Mouse (Mus musculus) MEL (cell line): ENCODE measurements around the gene Ccdc117. TPM values are rescaled to one million over a fixed set of nuclear protein-coding genes. Genes with fewer than 3 reads are reported as not detected.

Source experiments
- DNase-seq: peaks from one replicate; pipeline ENCODE4 v3.0.0; 2011; ENCODE audit warnings: low read depth, low spot score
- H3K27ac ChIP-seq: 2 replicates; pipeline ENCODE4 v1.5.1; 2012; ENCODE audit warnings: low read depth, mild to moderate bottlenecking, control low read depth, low read length, moderate library complexity; ENCODE audit not compliant: control insufficient read depth
- H3K27me3 ChIP-seq, 2 experiments: fragments of 150-350 bp in 1 of 2; sonication (generic) in 1 of 2; 2 replicates each; pipeline ENCODE4 v1.6.1; 2012; ENCODE audit warnings: low read length in 2 of 2, mild to moderate bottlenecking in 2 of 2, improper control_type of control experiment in 1 of 2, moderate library complexity in 1 of 2; ENCODE audit not compliant: insufficient read depth in 2 of 2, control insufficient read depth in 1 of 2
- H3K36me3 ChIP-seq, 2 experiments: 2 replicates each; pipeline ENCODE4 v1.6.1; 2012 to 2014; ENCODE audit warnings: low read length in 2 of 2, improper control_type of control experiment in 1 of 2, inconsistent platforms in 1 of 2, mild to moderate bottlenecking in 1 of 2; ENCODE audit not compliant: insufficient read depth in 2 of 2, control insufficient read depth in 1 of 2
- H3K4me1 ChIP-seq, 2 experiments: fragments of 150-350 bp in 1 of 2; sonication (generic) in 1 of 2; 2 replicates each; pipeline ENCODE4 v1.6.1; 2012; ENCODE audit warnings: low read length in 2 of 2, improper control_type of control experiment in 1 of 2, mild to moderate bottlenecking in 1 of 2; ENCODE audit not compliant: insufficient read depth in 2 of 2, control insufficient read depth in 1 of 2
- H3K4me3 ChIP-seq, 2 experiments: fragments of 150-350 bp in 1 of 2; sonication (generic) in 1 of 2; 2 replicates each; pipeline ENCODE4 v1.5.1; 2012; ENCODE audit warnings: low read depth in 2 of 2, low read length in 2 of 2, mild to moderate bottlenecking in 2 of 2, moderate library complexity in 2 of 2, control low read depth in 1 of 2, improper control_type of control experiment in 1 of 2; ENCODE audit not compliant: control insufficient read depth in 1 of 2, insufficient read depth in 1 of 2
- H3K79me2 ChIP-seq: 2 replicates; pipeline ENCODE4 v1.6.1; 2012; ENCODE audit warnings: mild to moderate bottlenecking, low read length, moderate library complexity; ENCODE audit not compliant: control insufficient read depth, poor library complexity, insufficient read depth
- H3K9ac ChIP-seq: 2 replicates; pipeline ENCODE4 v1.6.1; 2012; ENCODE audit warnings: low read depth, mild to moderate bottlenecking, control low read depth, low read length, moderate library complexity; ENCODE audit not compliant: control insufficient read depth, poor library complexity, severe bottlenecking
- H3K9me3 ChIP-seq: fragments of 150-350 bp; sonication (generic); replicated peaks from 2 replicates; pipeline ENCODE4 v1.6.1; 2012; ENCODE audit warnings: mild to moderate bottlenecking, low read length, improper control_type of control experiment, moderate library complexity; ENCODE audit not compliant: insufficient read depth
- GABPA ChIP-seq: IDR thresholded peaks from 2 replicates; pipeline ENCODE4 v1.6.1; 2012; ENCODE audit warnings: low read depth, mild to moderate bottlenecking, inconsistent platforms, low read length, improper control_type of control experiment, moderate library complexity
- KAT2A ChIP-seq: conservative IDR thresholded peaks from 2 replicates; pipeline ENCODE4 v1.6.1; 2012; ENCODE audit warnings: low read depth, low read length, improper control_type of control experiment, inconsistent platforms
- MEF2A ChIP-seq: IDR thresholded peaks from 2 replicates; pipeline ENCODE4 v1.6.1; 2014; ENCODE audit warnings: low read depth, mild to moderate bottlenecking, inconsistent platforms, low read length, improper control_type of control experiment; ENCODE audit not compliant: poor library complexity, insufficient replicate concordance, severe bottlenecking; ENCODE audit errors: extremely low read depth
- MXI1 ChIP-seq: IDR thresholded peaks from 2 replicates; pipeline ENCODE4 v1.6.1; 2011; ENCODE audit warnings: mild to moderate bottlenecking, low read depth, low read length, improper control_type of control experiment
- MYB ChIP-seq: IDR thresholded peaks from 2 replicates; pipeline ENCODE4 v1.6.1; 2011; ENCODE audit warnings: mild to moderate bottlenecking, low read depth, low read length, improper control_type of control experiment
- POLR2A ChIP-seq, 2 experiments: IDR thresholded peaks; 2 replicates each; pipeline ENCODE4 v1.6.1; 2011 to 2012; ENCODE audit warnings: low read length in 2 of 2, mild to moderate bottlenecking in 2 of 2, control low read depth in 1 of 2, improper control_type of control experiment in 1 of 2, low read depth in 1 of 2, moderate library complexity in 1 of 2; ENCODE audit not compliant: control insufficient read depth in 1 of 2, insufficient read depth in 1 of 2, poor library complexity in 1 of 2
- POLR2AphosphoS2 ChIP-seq: IDR thresholded peaks from 2 replicates; pipeline ENCODE4 v1.6.1; 2011; ENCODE audit warnings: low read length, improper control_type of control experiment
- POLR2AphosphoS5 ChIP-seq: IDR thresholded peaks from 2 replicates; pipeline ENCODE4 v1.6.1; 2012; ENCODE audit warnings: low read depth, borderline replicate concordance, mild to moderate bottlenecking, inconsistent platforms, low read length, moderate library complexity, mixed read lengths
- SMC3 ChIP-seq: IDR thresholded peaks from 2 replicates; pipeline ENCODE4 v1.6.1; 2011; ENCODE audit warnings: low read depth, low read length, improper control_type of control experiment
- ZMIZ1 ChIP-seq: IDR thresholded peaks from 2 replicates; pipeline ENCODE4 v1.6.1; 2012; ENCODE audit warnings: low read depth, mild to moderate bottlenecking, inconsistent platforms, low read length, improper control_type of control experiment, moderate library complexity
- polyA plus RNA-seq, 2 experiments: library from polyadenylated mRNA; stranded (reverse) in 1 of 2; unstranded in 1 of 2; fragments of >175 nt in 1 of 2; fragments of >200 nt in 1 of 2; gene quantifications; 2 replicates each; pipeline versions ENCODE4 v1.2.1 to v1.2.4; 2012; ENCODE audit warnings: low replicate concordance in 2 of 2, low read depth in 1 of 2; ENCODE audit not compliant: insufficient read length in 2 of 2, insufficient read depth in 1 of 2, missing spikeins in 1 of 2
- total RNA-seq: library from RNA; depleted of rRNA; stranded (reverse); fragments of 300-350 nt; gene quantifications from 2 replicates; pipeline ENCODE4 v1.2.3, GENCODE M21; 2012

Ccdc117 gene
- total and polyA plus RNA-seq, 3 experiments: 19.4 to 35.4 TPM; not detected in 1

DNA sequence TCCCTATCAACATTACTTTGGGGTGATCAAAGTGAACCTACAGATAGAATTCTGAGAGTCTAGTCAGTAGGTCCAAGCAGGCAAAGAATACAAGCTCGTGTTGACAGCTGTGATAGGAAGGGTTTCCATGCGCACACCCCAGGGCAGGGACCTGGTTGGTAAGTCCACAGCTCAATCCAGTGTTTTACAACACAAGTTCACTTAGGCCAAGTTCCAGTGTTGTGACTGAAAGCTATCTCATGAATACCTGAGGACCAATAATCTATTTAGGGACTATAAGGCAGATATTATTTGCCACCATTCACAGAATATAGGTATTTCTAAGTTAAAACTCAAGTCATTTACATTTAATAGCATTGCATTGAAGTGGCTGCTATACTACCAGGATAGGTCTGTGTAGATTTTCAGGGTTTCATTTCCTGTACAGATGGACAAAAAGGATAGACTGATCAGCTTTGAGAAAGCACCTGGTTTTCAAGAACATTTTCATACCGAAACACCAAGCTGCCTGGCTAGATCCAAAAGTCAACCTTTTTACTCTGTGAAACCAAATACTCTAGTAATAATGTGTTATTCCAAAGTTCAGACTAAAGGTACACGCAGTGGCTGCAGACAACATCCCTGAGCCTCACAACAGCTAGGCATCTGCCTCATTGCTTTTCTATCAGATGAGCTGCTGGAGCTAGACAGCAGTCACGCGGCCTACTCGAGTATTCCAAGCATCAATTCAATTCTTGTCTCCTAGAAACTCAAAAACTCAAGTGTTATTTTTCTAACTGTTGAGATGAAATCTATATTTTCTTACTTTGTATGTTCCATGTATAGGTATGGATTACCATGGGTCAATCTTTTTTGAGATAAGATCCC, 15.2 kb downstream of the Ccdc117 start (continued):
- TF ChIP-seq MYB: peak; percentile 20; the same call in 1 of the 2 replicates

- Histone ChIP-seq H3K27ac (no peak overlapping the region), H3K4me3 (no peak overlapping the region), H3K9ac (no peak overlapping the region), H3K4me1 (peaks cover 6 to 14% of the 10 kb centered on the region in 2 experiments; a peak in 2 of 4 replicates), H3K79me2 (peaks cover 33% of the 10 kb centered on the region), H3K27me3 (no peaks in the 10 kb centered on the region), H3K36me3 (peaks cover 29 to 44% of the 10 kb centered on the region in 2 experiments), H3K9me3 (no peaks in the 10 kb centered on the region)
- peak; percentile 62 for TF ChIP-seq ZMIZ1
- TF ChIP-seq POLR2AphosphoS5: no peak
- TF ChIP-seq POLR2AphosphoS2: 0 out of 2 replicates have a peak, but pooled peaks have one; percentile 6
- TF ChIP-seq GABPA: no peak
- TF ChIP-seq MEF2A: no peak
- TF ChIP-seq SMC3: peak; percentile 18; the same call in 1 of the 2 replicates
- TF ChIP-seq KAT2A: no peak
- no peak for DNase-seq
Observed at GRCm38 (mm10) chr11:5525418-5525817, 16.6 kb downstream of the Ccdc117 start.

- no peak overlapping the region for H3K27ac ChIP-seq
- H3K4me3 ChIP-seq: peak overlapping the region in 1 of 2 experiments; percentile 98; a peak in 2 of 4 replicates
- H3K79me2 ChIP-seq: peaks cover 33% of the 10 kb centered on the region
- no peak for TF ChIP-seq MXI1
- 0 out of 4 replicates have a peak, but pooled peaks of 1 of the 2 experiments have one; percentile 28 for TF ChIP-seq POLR2A (IDR thresholded peaks at IDR 0.05; ENCODE audit: control insufficient read depth in 1 of 2, insufficient read depth in 1 of 2, low read depth in 1 of 2, low read length in 2 of 2, poor library complexity in 1 of 2)
- TF ChIP-seq, all 39 proteins: peak for 1
- H3K36me3 ChIP-seq: peaks cover 26 to 38% of the 10 kb centered on the region in 2 experiments
- peaks cover 7 to 14% of the 10 kb centered on the region in 2 experiments; a peak in 3 of 4 replicates for H3K4me1 ChIP-seq
- no peak for DNase-seq
- H3K9me3 ChIP-seq: no peaks in the 10 kb centered on the region
- peak overlapping the region; percentile 43 for H3K9ac ChIP-seq
- H3K27me3 ChIP-seq: no peaks in the 10 kb centered on the region
Observed at GRCm38 (mm10) chr11:5522798-5523415, 19.1 kb downstream of the Ccdc117 start.
